Mouse (Mus musculus) bone marrow macrophage, adult 2 months (primary cell): ENCODE data around the gene Gm10273.

Experiments used
- CTCF ChIP-seq: IDR thresholded peaks from 2 replicates; pipeline ENCODE4 v1.5.1; 2012; ENCODE audit warnings: low read depth, mild to moderate bottlenecking, low read length, moderate library complexity
- POLR2A ChIP-seq: IDR thresholded peaks from 2 replicates; pipeline ENCODE4 v1.6.1; 2012; ENCODE audit warnings: mild to moderate bottlenecking, low read depth, low read length, borderline replicate concordance

DNA sequence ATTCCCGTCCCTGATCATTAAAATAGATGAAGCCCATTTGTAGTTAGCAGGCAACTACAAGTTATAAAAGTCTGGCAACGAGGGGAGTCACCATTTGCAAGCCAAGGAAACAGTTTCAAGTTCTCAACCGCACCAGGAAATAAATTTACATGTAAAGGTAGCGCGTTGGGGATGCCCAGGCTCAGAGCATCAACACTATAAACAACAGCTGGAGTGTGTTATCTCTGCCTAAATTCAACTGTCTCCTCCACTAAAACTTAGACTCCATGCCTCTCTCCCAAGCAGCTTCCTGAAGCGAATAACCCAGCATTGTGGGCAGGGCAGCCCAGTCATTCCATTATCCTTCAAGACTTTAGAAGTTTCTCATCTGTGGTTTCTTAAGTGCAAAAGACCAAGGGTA lies 13.1 kb downstream of the Gm10273 start:
- no peak for TF ChIP-seq CTCF
- no peak for TF ChIP-seq POLR2A
